Mouse (Mus musculus) embryo, embryonic 11 days (tissue): ENCODE measurements around the gene Uqcc1.
"Not testable (repeated sequence)": the region's sequence is repeated elsewhere in the genome, so short reads cannot be mapped to it uniquely, and the experiment has no call there.

Experiments used
- DNase-seq: peaks from one replicate; pipeline ENCODE4 v3.0.0-alpha.2; 2015

Gene Uqcc1

DNA sequence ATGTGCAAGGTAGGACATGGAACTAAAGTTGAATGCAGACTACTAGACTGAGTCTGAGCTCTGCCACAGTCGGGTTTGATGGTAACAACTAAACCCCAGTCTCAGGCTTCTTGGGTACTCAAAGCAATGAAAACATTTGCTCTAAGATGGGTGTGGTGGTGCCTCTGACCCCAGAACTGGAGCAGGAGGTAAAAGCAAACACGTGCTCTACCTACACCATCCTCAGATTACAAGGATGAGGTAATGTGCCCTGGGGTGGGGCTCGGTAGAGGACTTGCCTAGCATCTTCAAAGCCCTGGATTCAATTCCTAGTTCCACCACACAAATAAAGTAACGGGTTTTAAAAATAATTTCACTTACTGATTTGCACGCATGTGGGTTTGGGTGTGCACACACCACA is 77.6 kb downstream of the Uqcc1 start:
- DNase-seq: no peak

DNA sequence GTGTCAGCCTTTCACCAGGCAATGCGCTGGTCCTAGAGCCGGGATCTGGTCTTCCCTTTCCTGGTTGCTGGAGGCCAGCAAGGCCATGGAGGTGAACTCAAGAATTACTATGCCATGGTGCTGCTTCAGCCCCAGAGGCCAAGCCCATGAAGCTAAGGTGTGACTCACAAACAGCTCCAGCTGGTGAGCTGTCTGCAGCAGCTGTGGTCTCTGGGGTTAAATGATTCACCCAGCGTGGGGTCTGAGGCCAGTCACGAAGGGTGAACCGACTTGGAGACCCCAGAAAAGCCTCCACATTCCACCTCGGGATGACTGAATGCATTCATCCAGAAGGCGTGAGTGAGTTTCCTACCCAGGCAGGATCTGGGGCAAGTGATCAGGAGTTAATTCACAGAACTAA is 80.0 kb downstream of the Uqcc1 start:
- no peak for DNase-seq

DNA sequence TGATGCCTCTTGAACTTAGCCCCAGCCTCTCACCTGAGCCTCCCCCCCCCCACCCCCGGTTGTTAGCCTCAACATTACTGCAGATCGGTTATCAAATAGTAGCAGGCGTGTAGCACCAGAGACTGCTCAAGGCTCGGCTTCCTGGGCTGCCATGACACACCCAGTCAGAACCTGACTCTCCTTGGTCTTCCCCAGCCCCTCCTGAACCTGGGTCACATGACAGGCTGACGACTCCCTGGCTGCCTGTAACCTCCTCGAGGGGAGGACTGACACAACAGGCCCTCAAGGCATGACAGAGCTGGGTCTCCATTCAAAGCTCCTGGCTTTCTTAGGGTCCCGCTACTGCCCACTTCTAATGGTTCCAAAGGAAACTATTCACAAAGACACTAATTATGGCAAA is 80.6 kb downstream of the Uqcc1 start:
- DNase-seq: no peak

DNA sequence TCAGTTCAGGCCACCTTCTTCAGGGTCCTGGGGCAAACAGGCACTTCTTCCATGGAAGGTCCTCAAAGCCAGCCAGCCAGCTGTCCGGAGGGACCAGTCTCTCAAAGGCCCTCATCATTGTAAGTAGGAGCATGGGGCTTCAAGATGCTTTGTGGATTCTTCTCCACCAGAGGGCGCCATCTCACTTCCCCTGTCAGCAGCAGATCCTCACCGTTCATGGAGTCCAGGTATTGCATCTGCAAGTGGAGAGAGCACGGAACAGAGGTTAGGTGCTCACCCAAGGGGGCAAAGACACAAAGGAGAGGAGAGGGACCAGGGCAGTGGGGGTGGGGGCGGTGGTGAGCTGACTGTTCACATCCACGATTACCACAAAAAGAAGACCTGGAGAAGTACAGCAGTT is 81.8 kb downstream of the Uqcc1 start:
- DNase-seq: peak; percentile 83

DNA sequence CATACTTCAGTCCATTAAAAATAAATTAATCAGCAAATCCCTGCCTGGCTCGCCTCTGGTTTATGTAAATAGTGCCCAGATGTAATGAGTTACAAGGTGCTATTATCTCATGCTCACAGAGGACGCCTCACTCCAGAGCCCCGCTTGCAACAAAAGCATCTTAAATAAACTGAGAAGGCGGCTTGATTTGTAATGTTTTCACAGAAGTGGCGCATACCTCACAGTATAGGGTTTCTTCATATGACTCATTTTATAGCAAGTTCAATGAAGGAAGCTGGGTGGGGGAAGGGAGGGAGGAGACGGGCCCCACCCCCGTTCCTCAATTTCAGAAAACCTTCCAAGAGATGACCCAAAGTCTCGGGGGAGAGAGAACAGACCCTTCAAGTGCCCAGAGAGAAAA is 83.2 kb downstream of the Uqcc1 start:
- DNase-seq: no peak

DNA sequence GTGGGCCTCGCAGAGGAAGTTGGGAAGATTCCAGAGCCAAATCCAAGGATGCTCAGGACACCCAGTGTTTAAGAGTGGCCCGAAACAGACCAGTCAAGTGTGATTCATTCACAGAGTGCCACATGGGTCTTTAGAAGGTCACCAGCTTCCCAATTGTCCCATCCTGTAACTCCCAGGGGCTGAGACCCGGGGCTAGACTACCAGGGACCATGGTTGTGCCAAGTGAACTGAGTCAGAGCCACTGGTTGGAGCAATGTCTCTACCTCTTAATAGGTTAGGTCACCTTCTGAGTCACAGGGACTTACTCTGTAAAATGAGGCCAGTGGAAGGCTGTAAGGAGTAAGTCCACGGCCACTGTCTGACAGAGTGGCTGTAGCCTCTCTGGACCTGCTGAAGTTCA is 91.1 kb downstream of the Uqcc1 start:
- no peak for DNase-seq

DNA sequence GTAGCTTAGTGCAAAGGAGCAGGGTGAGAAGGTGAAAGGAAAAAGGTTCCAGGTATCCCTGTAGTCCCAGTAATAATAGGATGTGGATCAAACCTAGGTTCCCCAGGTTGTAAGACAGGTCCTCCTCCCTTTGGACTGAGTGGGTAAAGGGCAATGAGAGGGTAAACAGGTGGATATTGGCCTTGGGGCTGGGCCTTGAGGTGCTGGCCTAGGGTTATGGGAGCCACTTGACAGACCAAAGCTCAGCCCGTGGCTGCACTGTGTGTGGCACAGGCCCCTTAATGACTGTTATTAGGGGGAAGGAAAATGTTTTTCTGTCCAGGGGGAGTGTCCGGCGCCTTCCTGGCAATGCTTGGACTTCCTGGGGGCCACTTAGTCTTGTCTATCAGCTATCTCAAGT is 92.1 kb downstream of the Uqcc1 start:
- DNase-seq: no peak

DNA sequence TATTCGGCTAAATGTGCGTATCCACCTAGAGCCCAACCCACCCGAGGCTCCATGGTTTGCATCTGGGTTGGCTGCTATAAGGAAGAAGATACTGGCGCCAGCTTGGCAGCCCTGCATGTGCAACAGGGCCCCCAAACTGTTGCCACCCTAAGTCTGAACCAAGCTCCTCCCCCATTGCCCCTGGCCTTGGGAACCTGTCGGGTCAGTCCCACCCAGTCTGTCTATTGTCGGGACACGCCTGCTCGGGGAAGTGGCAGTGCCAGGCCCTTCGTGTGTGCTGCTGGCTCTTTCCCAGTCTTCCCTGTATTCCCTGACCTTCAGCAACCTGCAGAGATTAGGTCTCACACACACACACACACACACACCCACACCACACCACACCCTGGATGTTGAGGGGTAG is 95.4 kb downstream of the Uqcc1 start, which contains the start of gene Fam83c:
Gene Fam83c, minus strand, starts transcription at position 123 of the 400 bp plus-strand sequence.
- DNase-seq: no peak

DNA sequence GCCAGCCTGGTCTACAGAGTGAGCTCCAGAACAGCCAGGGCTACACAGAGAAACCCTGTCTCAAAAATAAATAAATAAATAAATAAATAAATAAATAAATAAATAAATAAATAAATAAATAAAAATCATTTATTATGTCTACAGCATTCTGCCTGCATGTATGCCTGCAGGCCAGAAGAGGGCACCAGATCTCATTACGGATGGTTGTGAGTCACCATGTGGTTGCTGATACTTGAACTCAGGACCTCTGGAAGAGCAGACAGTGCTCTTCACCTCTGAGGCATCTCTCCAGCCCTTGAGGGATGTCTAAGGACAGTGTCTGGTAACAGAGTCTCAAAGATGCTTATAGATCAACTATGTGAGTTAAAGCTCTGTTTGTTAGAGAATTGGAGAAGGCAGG is 98.0 kb downstream of the Uqcc1 start:
- not testable (repeated sequence) for DNase-seq

DNA sequence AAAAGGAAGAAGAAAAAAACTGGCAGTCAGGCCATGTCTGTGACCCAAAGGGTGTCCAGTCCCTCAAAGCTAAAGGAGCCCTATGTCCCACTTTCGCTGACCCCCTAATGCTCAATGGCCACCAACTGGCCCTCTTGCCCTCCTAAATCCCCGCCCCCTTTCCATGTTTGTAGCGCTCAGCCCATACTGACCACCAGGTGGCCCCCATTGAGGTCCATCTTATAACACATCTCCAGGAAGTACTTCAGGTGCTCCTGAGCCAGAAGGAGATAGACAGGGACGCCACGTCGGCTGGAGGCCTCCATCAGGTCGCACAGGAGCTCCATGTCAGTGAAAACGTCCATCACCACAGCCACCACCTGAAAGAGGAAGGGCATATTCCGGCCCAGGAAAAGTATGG is 98.8 kb downstream of the Uqcc1 start:
- DNase-seq: no peak

DNA sequence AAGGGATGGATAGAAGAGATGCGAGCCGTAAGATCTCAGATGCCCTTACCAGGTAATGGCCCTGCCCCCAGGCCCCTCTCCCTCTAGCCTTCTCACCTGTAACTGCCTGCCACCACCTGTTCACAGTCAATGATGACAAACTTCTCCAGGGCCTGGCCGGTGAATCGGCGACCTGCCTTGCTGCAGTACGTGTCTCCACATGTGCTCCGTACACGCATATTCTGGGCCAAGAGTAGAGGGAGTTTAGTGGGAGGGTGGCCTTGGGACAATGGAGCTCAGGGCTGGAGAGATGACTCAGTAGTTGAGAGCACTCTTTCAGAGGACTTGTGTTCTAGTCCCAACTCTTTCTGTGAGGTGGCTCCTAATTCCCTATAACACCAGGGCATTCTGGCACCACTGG is 99.3 kb downstream of the Uqcc1 start:
- DNase-seq: no peak

DNA sequence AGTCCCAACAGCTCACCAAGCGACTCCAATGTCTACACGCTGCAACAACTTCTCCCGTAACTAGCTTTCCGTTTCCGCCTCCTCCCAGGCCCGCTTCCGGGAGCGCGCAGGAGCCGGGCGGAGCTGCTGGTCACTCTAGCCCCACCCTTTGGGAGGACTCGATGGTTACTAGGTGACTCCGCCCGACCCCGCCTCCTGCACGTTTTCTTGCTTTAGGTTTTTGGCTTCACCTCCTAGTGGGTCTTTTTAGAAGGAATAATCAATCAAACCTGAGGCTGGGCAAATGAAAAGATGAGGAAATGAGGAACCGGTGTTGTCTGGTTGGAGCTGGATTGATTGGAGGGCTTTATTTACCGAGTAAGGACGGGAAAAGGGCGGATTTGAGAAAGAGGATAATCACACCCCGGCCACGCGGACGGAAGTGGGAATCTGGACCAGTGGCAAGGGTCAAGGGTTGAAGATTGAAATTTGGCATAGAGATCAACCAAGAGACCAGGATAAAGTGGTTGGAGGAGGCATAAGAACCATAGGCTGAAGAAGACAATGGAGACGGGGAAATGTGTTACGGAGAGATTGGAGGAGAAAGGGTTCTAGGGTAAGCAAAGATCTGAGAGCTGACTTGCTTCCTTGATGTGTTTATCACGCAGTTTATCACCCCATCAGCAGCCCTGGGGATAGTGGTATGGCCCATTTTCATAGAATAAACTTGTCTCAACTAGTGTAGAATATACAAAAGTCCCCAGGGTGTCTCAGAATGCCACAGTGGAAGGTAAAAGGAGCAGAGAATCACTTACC is 103.3 kb downstream of the Uqcc1 start, which contains the start of gene Eif6:
Gene Eif6, minus strand, starts transcription at position 296 of the 795 bp plus-strand sequence.
- peak; percentile 97 for DNase-seq

DNA sequence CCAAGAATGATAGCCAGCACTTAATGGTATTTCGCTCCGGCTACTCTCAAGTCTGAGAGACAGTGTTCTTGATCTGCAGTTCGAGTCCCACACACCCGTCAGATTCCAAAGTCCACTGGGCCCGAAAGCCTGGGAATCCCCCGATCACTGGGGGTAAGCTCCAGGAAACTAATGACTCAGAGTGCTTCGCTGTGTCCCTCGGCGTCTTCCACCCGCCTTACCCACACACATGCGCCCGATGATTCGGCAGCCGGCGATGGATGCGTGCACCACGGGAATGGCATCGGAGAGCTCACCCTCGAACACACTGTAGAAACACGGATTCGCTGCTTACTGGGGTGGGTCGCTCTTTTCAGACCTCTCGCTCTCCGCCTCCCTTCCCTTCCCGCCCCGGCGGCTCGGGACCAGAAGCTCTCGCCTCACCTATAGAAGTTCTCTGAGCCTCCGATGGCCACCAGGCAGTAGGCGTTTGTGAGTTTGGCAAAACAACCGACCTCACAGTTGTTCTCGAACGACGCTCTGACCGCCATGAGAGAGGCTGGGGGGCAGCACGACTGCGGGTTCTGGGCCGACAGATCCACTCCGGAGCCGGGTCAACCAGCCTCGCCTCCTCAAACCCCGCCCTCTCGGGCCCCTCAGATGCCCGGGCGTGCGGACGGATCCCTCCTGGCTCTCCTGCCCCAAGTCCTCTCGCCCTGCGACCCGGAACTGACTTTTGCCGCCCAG is 104.0 kb downstream of the Uqcc1 start:
- peak; percentile 27 for DNase-seq

DNA sequence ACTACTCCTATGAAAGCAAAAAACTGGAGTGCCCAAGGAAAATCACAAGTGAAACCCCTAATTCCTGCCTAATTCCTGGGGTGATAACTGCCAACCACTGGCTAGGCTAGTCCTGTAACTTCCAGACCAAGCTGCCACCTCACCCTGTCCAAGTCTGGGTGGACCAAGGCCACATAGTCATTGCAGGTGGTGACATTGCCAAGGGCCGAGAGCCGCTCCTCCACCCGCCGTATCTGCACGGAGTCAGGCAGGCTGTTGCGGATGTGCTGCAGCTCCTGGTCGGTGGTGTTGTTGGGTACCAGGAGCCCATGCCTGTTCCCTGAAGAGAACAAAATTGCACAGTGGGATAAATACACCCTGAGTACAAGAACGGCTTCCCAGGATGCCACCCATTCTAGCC is 106.4 kb downstream of the Uqcc1 start:
- DNase-seq: no peak

DNA sequence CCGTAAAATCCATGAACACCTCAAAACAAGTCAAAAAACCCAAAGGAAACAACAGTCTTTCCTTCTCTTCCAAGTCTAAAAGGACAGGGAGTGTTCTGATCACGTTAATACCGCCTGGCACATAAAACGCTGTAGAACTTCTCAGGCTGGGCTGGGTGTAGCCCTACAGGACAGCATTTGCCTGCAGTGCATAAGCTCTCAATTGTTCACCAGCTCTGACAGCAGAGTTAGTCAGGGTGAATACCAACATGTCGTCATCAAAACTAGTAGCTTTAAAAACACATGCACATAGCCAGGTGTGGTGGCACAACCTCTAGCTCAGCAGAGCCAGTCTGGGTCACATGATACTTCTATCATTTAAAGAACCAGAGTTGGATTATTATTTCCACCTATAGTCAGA is 109.3 kb downstream of the Uqcc1 start:
- DNase-seq: no peak

DNA sequence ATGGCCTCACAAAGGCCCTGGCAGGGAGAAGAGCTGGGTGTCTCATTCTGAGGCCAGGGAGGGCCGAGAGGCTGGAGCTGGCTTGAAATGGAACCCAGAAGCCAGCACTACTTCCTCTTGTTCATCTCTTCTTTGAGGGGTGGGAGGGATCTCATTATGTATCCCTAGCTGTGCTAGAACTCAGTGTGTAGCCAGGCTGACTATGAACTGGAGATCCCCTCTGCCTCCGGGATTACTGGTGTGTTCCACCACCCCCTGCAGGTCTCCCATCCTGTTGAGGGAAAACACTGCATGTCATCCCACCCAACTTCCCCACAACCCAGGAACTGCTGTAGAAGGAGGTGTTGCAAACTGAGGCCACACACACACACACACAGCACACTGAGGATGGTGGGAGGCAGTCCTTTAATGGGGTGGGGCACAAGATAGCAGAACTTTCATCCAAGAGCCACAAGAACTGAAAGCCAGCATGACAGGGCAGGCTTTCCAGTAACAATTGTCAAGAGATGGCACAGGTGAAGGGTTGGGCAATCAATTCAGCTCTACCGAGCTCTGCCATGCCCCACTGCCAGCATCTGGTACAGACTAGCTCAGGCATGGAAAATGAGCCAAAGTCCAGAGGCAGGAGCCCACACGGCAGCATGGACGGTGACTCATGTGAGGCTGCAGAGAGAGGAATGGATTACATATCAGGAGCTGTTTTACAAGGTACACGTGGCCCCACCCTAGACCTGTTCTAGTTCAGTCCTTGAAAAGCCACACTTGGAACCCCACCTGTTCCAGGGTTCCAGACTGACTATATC is 110.5 kb downstream of the Uqcc1 start:
- DNase-seq: no peak

DNA sequence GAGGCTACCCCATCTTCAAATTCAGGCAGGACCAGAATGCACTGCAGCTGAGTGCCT is 110.9 kb downstream of the Uqcc1 start, which contains the start of gene BC029722:
Gene BC029722, minus strand, starts transcription at position 35 of the 57 bp plus-strand sequence.
- DNase-seq: no peak

DNA sequence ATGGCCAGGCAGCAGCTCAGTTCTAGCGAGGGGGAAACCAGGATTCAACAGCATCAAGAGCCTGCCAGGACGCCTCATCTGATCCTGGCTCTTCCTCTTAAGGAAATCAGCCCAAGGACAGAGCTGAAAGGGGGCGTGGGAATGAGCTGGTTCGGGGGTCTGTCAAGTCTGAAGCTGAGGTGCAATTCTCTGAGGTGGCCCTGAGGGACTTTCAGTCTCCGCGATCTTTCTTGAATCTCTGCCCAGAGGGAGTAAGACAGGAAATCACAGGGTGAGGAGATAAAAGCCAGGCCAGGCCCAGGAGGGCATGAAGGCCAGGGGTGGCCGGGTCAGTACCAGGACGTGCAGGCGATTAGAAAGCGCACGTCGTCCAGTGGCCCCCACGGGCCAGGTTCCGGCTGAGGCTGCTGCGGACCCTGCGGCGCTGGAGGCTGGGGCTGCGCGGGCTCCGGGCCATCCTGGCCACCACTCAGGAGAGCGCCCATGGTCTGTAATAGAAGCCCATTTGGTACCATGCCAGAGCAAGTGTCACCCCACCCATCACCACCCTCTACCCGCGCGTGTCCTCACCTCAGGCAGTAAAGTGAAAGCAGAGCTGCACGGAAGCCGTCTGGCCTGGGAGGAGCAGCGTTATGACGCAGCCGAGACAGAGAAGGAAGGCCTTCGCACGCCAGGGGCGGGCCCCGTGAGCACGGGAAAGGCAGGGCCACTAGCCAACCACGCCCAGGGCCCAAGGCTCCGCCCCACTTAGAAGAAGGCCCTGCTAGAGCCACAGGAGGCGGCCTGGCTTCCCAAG is 111.3 kb downstream of the Uqcc1 start:
- peak; percentile 95 for DNase-seq

DNA sequence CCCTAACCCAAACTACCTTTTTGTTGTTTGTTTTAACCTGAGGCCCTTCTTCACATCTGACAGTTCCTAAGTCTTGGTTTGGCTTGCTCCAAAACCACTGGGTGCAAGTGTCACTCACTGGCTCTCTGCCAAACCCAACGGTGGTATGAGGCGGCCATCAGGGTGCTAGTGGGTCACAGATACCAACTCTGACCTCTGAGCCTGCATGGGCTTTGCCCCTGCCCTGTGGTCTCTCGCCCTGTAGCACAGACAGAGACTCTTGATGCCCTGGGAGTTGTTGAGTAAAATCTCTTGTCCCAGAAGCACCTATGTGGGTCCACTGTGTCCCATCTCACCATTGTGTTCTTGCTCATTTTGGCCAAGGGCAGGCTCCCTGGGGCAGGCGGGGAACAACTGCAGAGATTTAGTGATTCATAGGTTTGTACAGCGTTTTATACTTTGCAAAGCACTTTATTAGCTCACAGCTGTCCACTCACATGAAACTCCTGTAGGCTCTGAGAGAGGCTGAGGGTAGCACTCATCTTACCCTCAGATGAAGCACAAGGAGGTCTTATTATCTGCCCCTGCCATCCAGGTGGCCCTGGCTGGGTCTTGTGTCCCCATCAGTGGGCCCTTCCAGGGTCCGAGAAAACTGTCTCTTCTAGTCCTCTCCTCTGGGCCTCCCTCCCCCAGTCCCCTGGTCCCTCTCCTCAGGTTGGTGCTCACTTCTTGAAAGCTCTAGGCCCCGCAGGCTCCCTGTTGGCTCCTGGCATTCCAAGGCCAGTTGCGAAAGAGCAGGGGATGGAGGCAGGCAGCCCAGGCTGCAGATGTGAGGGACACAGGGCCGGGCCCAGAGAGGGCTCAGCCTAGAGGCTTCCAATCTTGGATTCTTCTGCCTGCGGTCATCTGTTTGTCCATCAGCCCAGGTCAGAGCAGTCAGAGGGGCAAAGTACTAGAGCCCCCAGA is 112.5 kb downstream of the Uqcc1 start:
- no peak for DNase-seq

DNA sequence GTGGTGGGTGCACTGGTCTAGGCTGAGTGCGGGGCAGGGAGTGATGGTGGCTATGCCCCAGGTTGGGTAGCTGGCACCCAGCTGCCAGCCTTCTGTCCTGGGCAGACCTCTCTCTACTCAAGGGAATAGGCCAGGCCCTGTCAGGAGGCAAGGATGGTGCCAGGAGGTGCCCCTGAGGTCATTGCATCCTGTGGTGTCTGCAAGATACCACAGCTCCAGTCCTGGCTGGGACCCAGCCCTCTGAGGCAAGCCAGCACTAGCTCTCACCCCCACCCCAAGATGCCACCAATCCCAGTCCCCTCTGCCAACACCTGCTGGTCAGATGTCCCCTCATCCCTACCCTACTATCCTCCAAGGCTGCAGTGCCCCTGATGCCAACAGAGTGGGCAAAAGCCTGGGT is 113.9 kb downstream of the Uqcc1 start:
- DNase-seq: no peak

DNA sequence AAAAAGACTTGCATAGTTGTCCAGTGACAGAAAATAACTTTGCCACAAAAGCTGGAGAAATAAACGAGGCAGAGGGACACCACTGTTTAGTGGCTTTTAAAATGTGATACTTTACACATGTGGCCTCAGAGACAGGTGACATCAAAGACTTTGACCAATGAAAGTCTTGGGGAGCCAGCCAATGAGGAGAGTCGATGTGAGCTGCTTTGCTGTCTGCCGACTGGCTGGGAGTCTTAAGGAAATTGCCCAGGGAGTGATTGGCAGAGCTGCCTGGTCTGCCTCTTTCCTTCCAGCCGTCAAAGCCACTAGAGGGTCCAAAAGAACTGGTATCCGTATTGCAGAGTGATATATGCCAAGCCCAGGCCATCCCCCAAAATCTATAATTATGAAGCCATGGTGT is 115.3 kb downstream of the Uqcc1 start:
- no peak for DNase-seq

DNA sequence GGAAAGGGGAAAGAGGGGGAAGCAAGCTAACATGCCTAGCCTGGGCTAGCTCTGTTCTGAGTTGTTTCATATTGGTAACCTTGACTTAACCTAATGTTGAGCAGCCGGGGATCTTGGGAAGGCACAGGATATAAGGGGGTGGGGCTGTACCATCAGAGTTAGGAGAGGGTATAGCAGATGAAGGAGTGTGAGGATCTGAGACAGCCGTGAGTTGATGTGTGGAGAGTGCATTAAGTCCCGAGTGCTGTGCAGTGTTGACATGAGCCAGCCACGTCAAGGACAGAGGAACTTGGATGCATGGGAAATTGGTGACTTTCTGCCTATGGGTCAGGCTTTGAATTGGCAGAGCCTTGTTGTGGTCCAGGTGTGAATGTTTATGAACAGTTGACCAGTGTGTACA is 117.5 kb downstream of the Uqcc1 start:
- DNase-seq: no peak
